Mouse (Mus musculus): ENCODE results near the gene Gcnt3.
A peak's percentile ranks its signal among the peaks of the same experiment; 100 is the strongest.

Gcnt3 gene

GRCm38 (mm10) chr9:70003516-70003915 lies 34.4 kb downstream of the Gcnt3 start:
- DNase-seq (ENCODE audit: low spot score) = no peak

- no peak for DNase-seq (ENCODE audit: low spot score)
Measured at GRCm38 (mm10) chr9:69999318-69999717, 38.6 kb downstream of the Gcnt3 start.

GRCm38 (mm10) chr9:69994547-69994946 lies 43.3 kb downstream of the Gcnt3 start:
- no peak for DNase-seq (ENCODE audit: low spot score)

GRCm38 (mm10) chr9:69993479-69993878 lies 44.4 kb downstream of the Gcnt3 start:
- DNase-seq (ENCODE audit: low spot score) = no peak

GRCm38 (mm10) chr9:69992841-69993277 lies 45.0 kb downstream of the Gcnt3 start:
- no peak for DNase-seq (ENCODE audit: low spot score)

- peak; percentile 29 for DNase-seq (ENCODE audit: low spot score)
Measured at GRCm38 (mm10) chr9:69990346-69990745, 47.5 kb downstream of the Gcnt3 start.

GRCm38 (mm10) chr9:69989303-69990121 lies 48.4 kb downstream of the Gcnt3 start, which contains the start of gene Bnip2:
Gene Bnip2 (plus strand): TSS chr9:69989466.
- peak; percentile 98 for DNase-seq (ENCODE audit: low spot score)

- no peak for DNase-seq (ENCODE audit: low spot score)
Measured at GRCm38 (mm10) chr9:69988706-69989302, 49.1 kb downstream of the Gcnt3 start.

- peak; percentile 80 for DNase-seq (ENCODE audit: low spot score)
Measured at GRCm38 (mm10) chr9:69987579-69987978, 50.3 kb downstream of the Gcnt3 start.

- DNase-seq (ENCODE audit: low spot score) = no peak
Measured at GRCm38 (mm10) chr9:69986571-69986970, 51.3 kb downstream of the Gcnt3 start.

GRCm38 (mm10) chr9:69986063-69986462 lies 51.8 kb downstream of the Gcnt3 start:
- no peak for DNase-seq (ENCODE audit: low spot score)

GRCm38 (mm10) chr9:69985526-69985925 lies 52.4 kb downstream of the Gcnt3 start:
- DNase-seq (ENCODE audit: low spot score) = no peak
